Mouse (Mus musculus): Measurements from ENCODE around the gene Gm6401. TPM values are rescaled to one million over a fixed set of nuclear protein-coding genes. Genes with fewer than 3 reads are reported as not detected.
"Not testable (repeated sequence)": the region's sequence is repeated elsewhere in the genome, so short reads cannot be mapped to it uniquely, and the experiment has no call there.

The Gm6401 gene
- not detected in 2 replicates for polyA plus RNA-seq (2012; rRNA removed)

GRCm38 (mm10) chr14:41967827-41968226 lies at the start of gene Gm6401:
Gene Gm6401, minus strand, starts transcription at chr14:41967927.
- not testable (repeated sequence) for DNase-seq (ENCODE audit: low read depth)

DNA sequence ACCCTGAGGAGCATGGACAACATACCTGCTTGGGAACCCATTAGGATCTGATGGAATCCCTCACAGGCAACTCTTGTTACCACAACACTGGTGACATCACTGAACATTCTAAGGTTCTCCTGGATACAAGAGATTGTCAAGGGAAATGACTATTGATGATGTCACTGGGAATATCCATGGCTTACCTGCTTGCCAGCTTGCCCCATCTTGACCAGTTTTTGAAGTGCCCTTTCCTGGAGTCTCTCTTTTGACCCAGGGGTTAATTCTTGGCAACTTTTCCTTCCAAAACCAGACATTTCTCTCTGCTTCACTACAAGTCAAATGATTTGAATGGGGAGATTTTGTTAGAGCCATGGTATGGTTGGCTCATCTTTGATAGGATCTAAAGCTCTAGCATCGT lies 15.5 kb upstream of the Gm6401 start, which contains the start of gene Gm3543:
Gene Gm3543, minus strand, starts transcription at position 101 of the 400 bp plus-strand sequence.
- not testable (repeated sequence) for DNase-seq (ENCODE audit: low read depth)

DNA sequence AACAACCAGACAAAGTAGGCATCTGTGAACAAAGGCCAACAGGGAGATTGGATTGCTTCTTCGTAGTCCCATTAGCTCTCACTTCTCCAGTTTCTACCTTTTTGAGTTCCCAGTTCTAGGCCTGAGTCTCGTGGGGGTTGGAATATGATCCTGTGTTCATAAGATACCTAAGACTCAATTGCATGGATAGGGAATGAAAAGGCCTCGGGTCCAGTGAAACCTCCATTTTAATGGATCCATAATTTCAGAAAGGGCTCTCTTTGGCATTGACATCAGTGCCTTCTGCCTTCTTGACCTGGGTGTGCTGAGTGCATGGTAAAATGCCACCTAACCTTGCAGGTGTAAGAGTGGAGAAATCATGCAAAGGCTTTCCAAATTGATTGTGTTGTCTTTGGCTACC lies 869 bp upstream of the Gm6401 start:
- DNase-seq (ENCODE audit: low read depth), result not testable (repeated sequence)

GRCm38 (mm10) chr14:41964095-41964494 lies 3.6 kb downstream of the Gm6401 start:
- DNase-seq (ENCODE audit: low read depth), result not testable (repeated sequence)

DNA sequence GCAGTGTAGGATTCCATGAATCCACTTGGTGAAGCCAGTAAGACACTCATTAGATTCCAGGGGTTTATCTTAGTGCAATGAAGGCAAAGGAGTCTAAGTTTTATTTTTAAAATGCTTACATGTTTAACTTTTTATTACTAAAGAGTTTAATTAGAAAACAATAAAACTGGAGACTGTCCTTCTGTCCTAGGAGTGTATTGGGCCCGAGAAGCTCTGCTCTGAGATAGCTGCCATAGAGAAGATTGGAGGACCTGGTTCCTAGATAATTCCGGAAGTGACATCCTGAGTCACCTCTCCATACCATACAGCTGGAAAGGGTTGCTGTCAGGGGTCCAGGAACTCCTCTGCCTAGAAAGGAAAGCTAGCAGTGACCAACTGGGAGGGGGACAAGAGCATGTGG lies 24.0 kb downstream of the Gm6401 start, which contains the start of gene 1700024B05Rik:
Gene 1700024B05Rik, plus strand, starts transcription at position 301 of the 400 bp plus-strand sequence.
- not testable (repeated sequence) for DNase-seq (ENCODE audit: low read depth)

DNA sequence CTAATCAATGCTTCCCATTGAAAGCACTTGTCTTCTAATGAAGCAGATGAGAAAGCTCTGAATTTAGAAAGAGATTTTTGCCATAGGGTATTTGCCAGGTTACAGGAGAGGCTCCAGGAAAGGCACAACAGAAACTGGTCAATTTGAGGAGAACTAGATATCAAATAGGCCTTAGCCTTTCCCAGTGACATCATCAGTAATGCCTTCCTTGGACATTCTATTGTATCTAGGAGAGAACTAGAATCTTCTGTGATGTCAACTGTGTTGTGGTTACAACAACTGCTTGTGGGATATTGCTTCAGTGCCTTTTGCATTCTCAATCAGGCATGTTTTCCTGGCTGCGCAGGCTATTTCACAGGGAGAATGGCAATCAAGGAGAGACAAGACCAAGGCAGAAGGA lies 43.1 kb downstream of the Gm6401 start, which contains the start of gene 1700049E17Rik1:
Gene 1700049E17Rik1, plus strand, starts transcription at position 301 of the 400 bp plus-strand sequence.
- DNase-seq (ENCODE audit: low read depth), result not testable (repeated sequence)

Other genes starting within 250 kb of the Gm6401 start
- not detected in 2 replicates for gene Gm7929, start 217.3 kb downstream of the Gm6401 start, polyA plus RNA-seq (2012; rRNA removed)
- gene Gm47189, start 195.5 kb downstream of the Gm6401 start, polyA plus RNA-seq (2012; rRNA removed), result not detected in 2 replicates
- gene Gm7980, start 60.6 kb downstream of the Gm6401 start, polyA plus RNA-seq (2012; rRNA removed), result not detected in 2 replicates
- not detected in 2 replicates for gene 1700049E17Rik1, start 43.0 kb downstream of the Gm6401 start, polyA plus RNA-seq (2012; rRNA removed)
- gene 1700024B05Rik, start 23.9 kb downstream of the Gm6401 start, polyA plus RNA-seq (2012; rRNA removed), result not detected in 2 replicates
- not detected in 2 replicates for gene Gm3543, start 15.4 kb upstream of the Gm6401 start, polyA plus RNA-seq (2012; rRNA removed)
- not detected in 2 replicates for gene Gm7951, start 149.4 kb upstream of the Gm6401 start, polyA plus RNA-seq (2012; rRNA removed)
- gene Gm17027, start 194.7 kb upstream of the Gm6401 start, polyA plus RNA-seq (2012; rRNA removed), result not detected in 2 replicates
- not detected in 2 replicates for gene Gm3573, start 222.9 kb upstream of the Gm6401 start, polyA plus RNA-seq (2012; rRNA removed)

Measured in gonadal fat pad, adult 2 months (tissue).